Mouse (Mus musculus) stomach, postnatal 0 days (tissue): Measurements from ENCODE around the gene Sash3.

ENCODE experiments used
- CTCF ChIP-seq: IDR thresholded peaks from 2 replicates; pipeline ENCODE4 v1.5.1; 2016; ENCODE audit warnings: antibody characterized with exemption, low read depth, mild to moderate bottlenecking, moderate library complexity
- EP300 ChIP-seq: optimal IDR thresholded peaks from 2 replicates; pipeline ENCODE3; 2016; ENCODE audit warnings: antibody characterized with exemption

GRCm38 (mm10) chrX:48199026-48199425 is 52.8 kb downstream of the Sash3 start:
- TF ChIP-seq CTCF (no peak), EP300 (no peak)
